Mouse (Mus musculus) layer of hippocampus, adult 18-20 months (tissue): ENCODE measurements around the gene Flot1. TPM values are rescaled to one million over a fixed set of nuclear protein-coding genes. Genes with fewer than 3 reads are reported as not detected.

Experiments
- DNase-seq, 2 experiments: peaks; one replicate each; pipeline ENCODE4 v3.0.0; 2022; ENCODE audit warnings: low spot score in 2 of 2
- long read RNA-seq: library from polyadenylated mRNA; stranded (forward); transcript quantifications from one replicate; pipeline ENCODE4 v2.0.0, GENCODE M21; 2021
- total RNA-seq, 2 experiments: library from RNA; stranded (reverse); gene quantifications; 2 replicates each; pipeline ENCODE4 v1.2.3; 2021

Gene Flot1
- 100 to 1,000 TPM; 122 to 131 TPM for total RNA-seq
- long read RNA-seq, transcript Flot1-201 (13 exons, 1,825 nt), result major isoform, 112 of 146 reads
- long read RNA-seq, partial matches to known transcripts, result 19 of 146 reads
- long read RNA-seq, other reads (novel, unspliced or antisense), result 14 of 146 reads

- peak; percentile 40 to 75 for DNase-seq
Observed at GRCm38 (mm10) chr17:35822964-35823937, at the start of gene Flot1. Flot1 (plus strand) TSS chr17:35823230.

- peak; percentile 68 to 87 for DNase-seq
Observed at GRCm38 (mm10) chr17:35776811-35777609, 46.0 kb upstream of the Flot1 start.

- DNase-seq, result no peak
Observed at GRCm38 (mm10) chr17:35778965-35779364, 44.1 kb upstream of the Flot1 start.

- DNase-seq, result no peak
Observed at GRCm38 (mm10) chr17:35779466-35780205, 43.4 kb upstream of the Flot1 start.

GRCm38 (mm10) chr17:35780362-35780761, 42.7 kb upstream of the Flot1 start:
- no peak for DNase-seq

- no peak for DNase-seq
Observed at GRCm38 (mm10) chr17:35782398-35782797, 40.6 kb upstream of the Flot1 start.

- DNase-seq, result no peak
Observed at GRCm38 (mm10) chr17:35782924-35783323, 40.1 kb upstream of the Flot1 start.

- DNase-seq, result peak in 1 of 2 experiments; percentile 3
Observed at GRCm38 (mm10) chr17:35783944-35784343, 39.1 kb upstream of the Flot1 start.

GRCm38 (mm10) chr17:35785140-35785539, 37.9 kb upstream of the Flot1 start:
- no peak for DNase-seq

GRCm38 (mm10) chr17:35787493-35787892, 35.5 kb upstream of the Flot1 start:
- DNase-seq, result no peak

- no peak for DNase-seq
Observed at GRCm38 (mm10) chr17:35788025-35788424, 35.0 kb upstream of the Flot1 start.

- DNase-seq, result no peak
Observed at GRCm38 (mm10) chr17:35790933-35791332, 32.1 kb upstream of the Flot1 start.

- no peak for DNase-seq
Observed at GRCm38 (mm10) chr17:35792837-35793236, 30.2 kb upstream of the Flot1 start.

GRCm38 (mm10) chr17:35795099-35795498, 27.9 kb upstream of the Flot1 start:
- DNase-seq, result no peak

GRCm38 (mm10) chr17:35795656-35796055, 27.4 kb upstream of the Flot1 start:
- no peak for DNase-seq

GRCm38 (mm10) chr17:35796835-35797234, 26.2 kb upstream of the Flot1 start:
- DNase-seq, result no peak

GRCm38 (mm10) chr17:35800905-35801304, 22.1 kb upstream of the Flot1 start:
- no peak for DNase-seq

GRCm38 (mm10) chr17:35803020-35803419, 20.0 kb upstream of the Flot1 start:
- no peak for DNase-seq

- no peak for DNase-seq
Observed at GRCm38 (mm10) chr17:35803858-35804399, 19.1 kb upstream of the Flot1 start.

- no peak for DNase-seq
Observed at GRCm38 (mm10) chr17:35808073-35808472, 15.0 kb upstream of the Flot1 start.

GRCm38 (mm10) chr17:35809395-35809794, 13.6 kb upstream of the Flot1 start:
- no peak for DNase-seq
